Mouse (Mus musculus): ENCODE measurements around the gene Anapc10.

- TF ChIP-seq CTCF (IDR thresholded peaks at IDR 0.05): no peak
- no peak for TF ChIP-seq EP300 (IDR thresholded peaks at IDR 0.05)
These were observed 95.4 kb downstream of the Anapc10 start for GRCm38 (mm10) chr8:79806971-79807370.
